9 mouse cellular contexts compared by ENCODE assay signal in genomic region chr10:9821299-9821698, GRCm38 (mm10).
DNase-seq lines count a peak whose midpoint lies in the region; ATAC-seq and TF ChIP-seq lines count a peak whose summit lies in the region.
"Had no signal": no experiment of that assay in that cellular context is flagged by ENCODE, and none has a peak within 500 bp of the region (broad histone marks: within the 10 kb centered on the region; RNA-seq: fewer than 3 reads in every experiment).

No protein-coding gene starts in this region.

- H3K4me3 ChIP-seq in kidney, postnatal 0 days (replicated peaks; ENCODE audit: low read depth, low read length), result no peak overlapping the region
- no peak overlapping the region for H3K4me3 ChIP-seq in ES-Bruce4 (ENCODE audit: low read depth, low read length)
- H3K4me3 ChIP-seq in cerebellum, adult 2 months (replicated peaks; ENCODE audit: insufficient read depth, low read depth, low read length), result no peak overlapping the region
- H3K4me3 ChIP-seq: heart, embryonic 13.5 days had no signal

- 62% methylated on average over 6 of the region's 6 CpGs for WGBS in kidney, postnatal 0 days
- 48% methylated on average over 6 of the region's 6 CpGs for WGBS in cerebellum, adult 2 months

- no peak overlapping the region for H3K9ac ChIP-seq in kidney, postnatal 0 days (ENCODE audit: low read depth, low read length)
- no peak overlapping the region for H3K9ac ChIP-seq in ES-Bruce4 (ENCODE audit: low read depth, poor library complexity, severe bottlenecking)
- H3K9ac ChIP-seq: heart, embryonic 13.5 days had no signal

- no peak overlapping the region for H3K4me2 ChIP-seq in kidney, postnatal 0 days (ENCODE audit: low read length)
- H3K4me2 ChIP-seq: heart, embryonic 13.5 days had no signal

- 0 out of 2 replicates have a peak, but pooled peaks cover 3% of the 10 kb centered on the region for H3K36me3 ChIP-seq in kidney, postnatal 0 days (ENCODE audit: insufficient read depth, low read length)
- H3K36me3 ChIP-seq in ES-Bruce4 (ENCODE audit: control insufficient read depth, insufficient read depth, low read length, poor library complexity, severe bottlenecking), result no peaks in the 10 kb centered on the region

- no peak overlapping the region for H3K27ac ChIP-seq in kidney, postnatal 0 days
- no peak overlapping the region for H3K27ac ChIP-seq in ES-Bruce4 (ENCODE audit: insufficient read depth, low read length)
- no peak overlapping the region for H3K27ac ChIP-seq in cerebellum, adult 2 months (ENCODE audit: insufficient read depth, low read length)
- H3K27ac ChIP-seq: heart, embryonic 13.5 days had no signal

- no peaks in the 10 kb centered on the region for H3K27me3 ChIP-seq in kidney, postnatal 0 days (ENCODE audit: insufficient read depth, low read length)
- H3K27me3 ChIP-seq in ES-Bruce4 (ENCODE audit: control insufficient read depth, insufficient read depth, low read length, poor library complexity, severe bottlenecking), result no peaks in the 10 kb centered on the region
- no peaks in the 10 kb centered on the region for H3K27me3 ChIP-seq in cerebellum, adult 2 months (ENCODE audit: control insufficient read depth, insufficient read depth, low read length)
- H3K27me3 ChIP-seq: heart, embryonic 13.5 days had no signal

- TF ChIP-seq CTCF in kidney, postnatal 0 days (IDR thresholded peaks at IDR 0.05; ENCODE audit: low read depth), result peak; percentile 54
- peak; percentile 43 for TF ChIP-seq CTCF in ES-Bruce4 (IDR thresholded peaks at IDR 0.05; ENCODE audit: low read depth, low read length)
- TF ChIP-seq CTCF in cerebellum, adult 2 months (IDR thresholded peaks at IDR 0.05; ENCODE audit: borderline replicate concordance, insufficient read depth, low read depth, low read length), result peak; percentile 47; the same call in 1 of the 2 replicates

- TF ChIP-seq POLR2A in ES-Bruce4 (IDR thresholded peaks at IDR 0.05; ENCODE audit: insufficient read depth, low read length), result no peak
- no peak for TF ChIP-seq POLR2A in cerebellum, adult 2 months (IDR thresholded peaks at IDR 0.05; ENCODE audit: borderline replicate concordance, insufficient read depth, low read length)

- ATAC-seq in kidney, postnatal 0 days (replicated peaks; ENCODE audit: low FRiP score, low read depth), result no peak

- TF ChIP-seq EP300 in ES-Bruce4 (IDR thresholded peaks at IDR 0.05; ENCODE audit: insufficient read depth, low read depth, low read length), result no peak

- DNase-seq in kidney, postnatal 0 days (ENCODE audit: low spot score), result peak; percentile 10
- no peak for DNase-seq in kidney, adult 18-20 months
- DNase-seq in cerebellum, adult 2 months, result peak in 1 of 2 experiments; percentile 26
- DNase-seq in lung, postnatal 36 days, result peak; percentile 55
- no peak for DNase-seq in urinary bladder, postnatal 14 days (ENCODE audit: low spot score)
- no peak for DNase-seq in urinary bladder, postnatal 10 days (ENCODE audit: low spot score)
- no peak for DNase-seq in embryo, embryonic 9.5 days (ENCODE audit: extremely low spot score)

- H3K9me3 ChIP-seq in kidney, postnatal 0 days (replicated peaks; ENCODE audit: low read length), result no peaks in the 10 kb centered on the region
- H3K9me3 ChIP-seq in ES-Bruce4 (replicated peaks; ENCODE audit: control insufficient read depth, insufficient read depth, low read length, poor library complexity, severe bottlenecking), result no peaks in the 10 kb centered on the region
- H3K9me3 ChIP-seq: heart, embryonic 13.5 days had no signal

- H3K4me1 ChIP-seq in kidney, postnatal 0 days (replicated peaks; ENCODE audit: insufficient read depth, low read length), result no peaks in the 10 kb centered on the region
- H3K4me1 ChIP-seq in ES-Bruce4 (ENCODE audit: control insufficient read depth, insufficient read depth, low read length), result no peaks in the 10 kb centered on the region
- no peaks in the 10 kb centered on the region; the same call in 1 of the 2 replicates for H3K4me1 ChIP-seq in cerebellum, adult 2 months (ENCODE audit: control insufficient read depth, insufficient read depth, low read length)
- H3K4me1 ChIP-seq: heart, embryonic 13.5 days had no signal

Comparison
In these comparisons a context has a peak if more than half of its experiments do, and no peak if none do; other contexts are left out.
1. DNase-seq: peak in kidney, postnatal 0 days (single experiment) and lung, postnatal 36 days (single experiment); none in kidney, adult 18-20 months (single experiment), urinary bladder, postnatal 14 days (single experiment), urinary bladder, postnatal 10 days (single experiment) and embryo, embryonic 9.5 days (single experiment).
2. Peak in every context shown above with its lines, with median percentiles within 50 percentile points of each other: CTCF ChIP-seq.